Mouse (Mus musculus): Measurements from ENCODE around the gene C2cd5.
A peak's percentile ranks its signal among the peaks of the same experiment; 100 is the strongest.
"Not testable (repeated sequence)": the region's sequence is repeated elsewhere in the genome, so short reads cannot be mapped to it uniquely, and the experiment has no call there.

The C2cd5 gene

GRCm38 (mm10) chr6:143020146-143020545 is 79.8 kb downstream of the C2cd5 start:
- no peak for DNase-seq (ENCODE audit: low spot score in 2 of 2)

- DNase-seq (ENCODE audit: low spot score in 2 of 2): no peak
Measured at GRCm38 (mm10) chr6:143012513-143013215, 87.3 kb downstream of the C2cd5 start.

DNA sequence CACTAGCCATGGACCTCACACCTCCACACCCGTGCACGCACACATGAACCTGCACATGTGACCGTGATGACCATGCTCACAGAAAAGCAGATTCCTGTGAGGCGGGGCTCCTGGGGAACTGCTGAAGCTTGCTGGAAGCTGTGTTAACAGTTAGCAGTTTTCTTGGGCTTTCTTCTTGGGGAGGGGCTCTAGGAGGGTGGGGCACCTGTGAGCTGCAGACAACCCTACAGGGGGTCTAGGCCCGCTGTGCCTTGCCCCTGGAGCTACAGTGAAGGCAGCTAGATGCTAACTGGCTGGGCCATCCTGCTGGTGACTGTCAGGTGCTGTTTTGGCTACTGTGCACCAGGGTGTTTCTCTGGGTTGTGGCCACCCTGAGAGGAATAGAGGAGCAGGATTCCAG is 91.1 kb downstream of the C2cd5 start:
- DNase-seq (ENCODE audit: low spot score in 2 of 2): no peak

GRCm38 (mm10) chr6:143005209-143005608 is 94.7 kb downstream of the C2cd5 start:
- DNase-seq (ENCODE audit: low spot score in 2 of 2): not testable (repeated sequence)

DNA sequence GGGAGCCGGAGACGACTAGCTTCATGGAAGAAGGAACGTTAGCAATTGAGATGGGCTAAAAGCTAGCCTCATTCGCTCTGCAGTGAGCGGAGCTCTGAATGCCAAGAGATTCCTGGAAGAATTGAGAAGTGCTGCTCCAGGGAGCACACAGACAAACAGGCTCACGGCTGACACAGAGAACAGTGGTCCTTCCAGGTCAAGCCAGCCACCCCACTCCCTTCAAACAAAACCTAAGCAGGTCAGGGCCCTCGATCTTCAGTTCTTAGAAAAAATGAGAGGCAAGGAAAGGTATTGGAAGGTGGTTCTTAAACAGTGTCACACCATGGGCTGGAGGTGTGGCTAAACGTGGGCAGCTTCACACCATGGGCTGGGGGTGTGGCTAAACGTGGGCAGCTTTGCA is 95.1 kb downstream of the C2cd5 start:
- DNase-seq (ENCODE audit: low spot score in 2 of 2): no peak

GRCm38 (mm10) chr6:142998221-142998999 is 101.5 kb downstream of the C2cd5 start:
- no peak for DNase-seq (ENCODE audit: low spot score in 2 of 2)

DNA sequence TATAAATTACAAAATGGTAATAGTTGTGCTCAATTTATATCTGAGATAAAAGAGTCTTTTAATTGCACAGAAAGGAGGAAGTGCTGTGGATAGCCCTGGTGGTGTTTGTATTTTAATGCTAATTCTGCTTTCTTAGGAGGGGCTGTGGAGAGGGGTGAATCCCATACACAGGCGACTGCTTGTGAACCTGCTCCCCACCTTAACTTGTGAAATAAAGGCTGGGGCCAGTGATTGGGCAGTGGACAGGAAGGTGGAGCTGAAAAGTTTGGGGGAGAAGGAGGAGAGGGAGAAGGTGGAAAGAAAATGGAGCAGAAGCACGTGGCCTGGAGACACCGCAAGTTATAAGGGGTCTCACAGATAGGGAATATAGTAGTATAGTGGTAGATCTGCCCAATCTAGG is 103.1 kb downstream of the C2cd5 start:
- DNase-seq (ENCODE audit: low spot score in 2 of 2): no peak

DNA sequence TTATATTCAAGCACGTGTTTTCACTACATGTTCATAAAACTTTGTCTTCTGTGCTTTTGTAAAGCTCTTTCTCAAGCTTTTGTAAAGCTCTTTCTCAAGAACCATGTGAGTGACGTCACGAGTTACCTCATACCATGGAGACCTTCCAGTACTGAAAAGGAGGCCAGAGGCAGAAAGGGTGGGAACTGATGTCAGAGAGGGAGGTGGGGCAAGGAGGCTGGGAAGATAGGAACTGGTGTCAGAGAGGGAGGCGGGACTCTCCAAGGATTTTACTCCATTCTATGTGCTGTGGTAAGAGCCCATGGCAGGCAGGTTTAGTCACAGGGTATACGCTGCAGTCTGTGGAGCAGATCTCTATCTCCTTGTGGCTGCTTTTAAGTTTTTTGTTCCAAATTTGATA is 104.4 kb downstream of the C2cd5 start:
- no peak for DNase-seq (ENCODE audit: low spot score in 2 of 2)

GRCm38 (mm10) chr6:142994821-142995220 is 105.1 kb downstream of the C2cd5 start:
- DNase-seq (ENCODE audit: low spot score in 2 of 2): no peak

- DNase-seq (ENCODE audit: low spot score in 2 of 2): no peak
Measured at GRCm38 (mm10) chr6:142993705-142994698, 105.9 kb downstream of the C2cd5 start.

GRCm38 (mm10) chr6:142992971-142993370 is 107.0 kb downstream of the C2cd5 start:
- no peak for DNase-seq (ENCODE audit: low spot score in 2 of 2)

GRCm38 (mm10) chr6:142992099-142992498 is 107.8 kb downstream of the C2cd5 start:
- DNase-seq (ENCODE audit: low spot score in 2 of 2): no peak

DNA sequence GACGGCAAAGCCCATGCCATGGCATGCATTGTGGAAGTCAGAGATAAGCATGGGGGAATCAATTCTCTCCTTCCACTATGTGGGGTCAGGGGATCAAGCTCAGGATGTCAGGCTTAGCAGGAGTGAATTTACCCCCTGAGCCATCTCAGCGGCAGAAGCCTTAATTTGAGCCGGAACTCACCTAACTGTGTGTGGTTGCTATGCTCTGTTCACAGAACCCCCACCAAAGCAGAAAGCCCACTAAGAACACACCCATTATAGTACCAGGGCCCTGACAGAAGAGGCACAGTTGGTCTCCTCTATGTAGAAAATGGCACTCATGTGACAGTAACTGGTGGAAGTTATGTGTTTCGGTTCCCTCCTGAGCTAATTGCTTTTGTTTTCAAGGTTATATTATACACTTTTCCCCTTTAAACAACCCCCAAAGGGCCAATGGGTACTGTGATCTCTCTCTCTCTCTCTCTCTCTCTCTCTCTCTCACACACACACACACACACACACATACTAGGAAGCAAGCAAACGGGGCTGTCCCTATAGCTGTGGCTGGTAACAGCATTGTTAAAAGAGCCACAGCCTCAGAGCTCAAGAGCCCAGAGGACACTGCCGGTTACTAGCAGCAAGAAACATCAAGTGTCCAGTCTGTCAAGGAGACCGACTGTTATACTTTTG is 108.4 kb downstream of the C2cd5 start:
- no peak for DNase-seq (ENCODE audit: low spot score in 2 of 2)

GRCm38 (mm10) chr6:142990516-142990915 is 109.4 kb downstream of the C2cd5 start:
- no peak for DNase-seq (ENCODE audit: low spot score in 2 of 2)

- no peak for DNase-seq (ENCODE audit: low spot score in 2 of 2)
Measured at GRCm38 (mm10) chr6:142989495-142989894, 110.4 kb downstream of the C2cd5 start.

GRCm38 (mm10) chr6:142988753-142989152 is 111.2 kb downstream of the C2cd5 start:
- peak in 1 of 2 experiments; percentile 19 for DNase-seq (ENCODE audit: low spot score in 2 of 2)

DNA sequence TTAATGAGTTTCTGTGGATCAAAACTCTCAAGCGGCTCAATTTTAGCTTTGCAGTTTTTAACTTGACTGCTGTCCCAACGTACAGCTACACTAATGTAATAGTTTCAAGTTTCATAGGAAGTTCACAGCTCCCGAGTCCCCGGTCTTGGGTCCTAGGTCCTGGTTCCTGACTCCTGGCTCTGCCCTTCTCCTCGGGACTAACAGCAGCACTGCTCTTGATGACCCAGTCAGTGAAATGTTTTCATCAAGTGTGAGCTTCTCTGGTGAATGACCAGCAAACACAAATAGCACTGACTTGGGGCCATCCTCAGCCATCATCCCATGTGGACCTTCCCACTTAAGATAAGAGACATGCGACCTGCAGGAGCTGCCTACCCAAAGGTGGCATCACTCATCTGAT is 111.7 kb downstream of the C2cd5 start:
- no peak for DNase-seq (ENCODE audit: low spot score in 2 of 2)

- no peak for DNase-seq (ENCODE audit: low spot score in 2 of 2)
Measured at GRCm38 (mm10) chr6:142987616-142988015, 112.3 kb downstream of the C2cd5 start.

GRCm38 (mm10) chr6:142986706-142987105 is 113.2 kb downstream of the C2cd5 start:
- not testable (repeated sequence) for DNase-seq (ENCODE audit: low spot score in 2 of 2)

DNA sequence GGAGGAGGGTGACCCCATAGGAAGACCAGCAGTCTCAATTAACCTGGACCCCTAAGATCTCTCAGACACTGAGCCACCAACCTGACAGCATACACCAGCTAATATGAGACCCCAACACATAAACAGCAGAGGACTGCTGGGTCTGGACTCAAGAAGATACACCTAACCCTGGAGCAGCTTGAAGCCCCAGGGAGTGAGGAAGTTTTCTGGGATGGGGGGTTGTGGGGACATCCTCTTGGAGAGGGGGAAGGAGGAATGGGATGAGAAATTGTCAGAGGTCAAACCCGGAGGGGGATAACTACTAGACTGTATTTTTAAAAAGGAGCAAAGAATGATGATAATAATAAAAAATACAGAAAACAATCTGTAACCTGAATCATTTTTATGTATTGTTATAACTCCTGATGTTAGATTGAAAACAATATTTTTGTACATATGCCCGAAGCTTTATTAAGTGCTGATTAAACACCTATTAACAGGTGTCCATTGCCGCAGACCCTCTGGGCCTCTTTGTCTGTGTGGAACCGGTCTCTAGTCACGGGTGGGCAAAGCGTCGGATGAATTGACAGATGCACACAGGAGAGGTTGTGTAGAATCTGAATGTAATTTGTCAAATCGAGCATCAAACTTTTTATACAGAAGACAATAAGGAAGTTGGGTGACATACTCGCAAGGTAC is 114.2 kb downstream of the C2cd5 start:
- DNase-seq (ENCODE audit: low spot score in 2 of 2): not testable (repeated sequence)
